Mouse (Mus musculus): ENCODE measurements at regions not wholly inside any gene's neighbourhood (a gene's known extent, or its start where the extent isn't known, plus 50 kb on each side); places are given as distances from the start of the nearest gene placed in this dataset.

- TF ChIP-seq CTCF (IDR thresholded peaks at IDR 0.05; ENCODE audit: extremely low read depth, insufficient read depth, insufficient read length, insufficient replicate concordance) (no peak), POLR2A (IDR thresholded peaks at IDR 0.05; ENCODE audit: low read depth, low read length) (no peak)
Measured at GRCm38 (mm10) chr5:148714807-148715206, 162.2 kb upstream of the Ubl3 start.

Data from spleen, adult 2 months (tissue).